Mouse (Mus musculus) left cerebral cortex, postnatal 25 days (tissue): Measurements from ENCODE around the gene Exosc10. TPM values are rescaled to one million over a fixed set of nuclear protein-coding genes. Genes with fewer than 3 reads are reported as not detected.

Source experiments
- total RNA-seq, 2 experiments: library from RNA; stranded (reverse); gene quantifications; 2 replicates each; pipeline ENCODE4 v1.2.3; 2021

Exosc10 gene
- total RNA-seq, 2 experiments from 2014 or later, result 44.3 to 47.1 TPM

Other genes with a start within 250 kb of the Exosc10 start
- gene Ubiad1, start 113.7 kb upstream of the Exosc10 start, total RNA-seq, result 1 to 10 TPM; 8.9 to 9.1 TPM
- 10 to 100 TPM; 85.4 to 91.7 TPM for gene Mtor, start 109.8 kb upstream of the Exosc10 start, total RNA-seq
- under 1 TPM; 0.64 to 0.96 TPM for gene Angptl7, start 58.0 kb upstream of the Exosc10 start, total RNA-seq
- gene Srm, start 33.1 kb downstream of the Exosc10 start, total RNA-seq, result 10 to 100 TPM; 70.5 to 82.3 TPM
- 1 to 10 TPM; 1.8 to 2.4 TPM for gene Masp2, start 44.1 kb downstream of the Exosc10 start, total RNA-seq
- 100 to 1,000 TPM; 187 to 201 TPM for gene Tardbp, start 68.6 kb downstream of the Exosc10 start, total RNA-seq
- gene Gm572, start 84.9 kb downstream of the Exosc10 start, total RNA-seq, result not detected
- gene Casz1, start 246.0 kb downstream of the Exosc10 start, total RNA-seq, result 1 to 10 TPM in 1 of 2 experiments, under 1 TPM in 1; 0.94 to 1.8 TPM